Mouse (Mus musculus): ENCODE measurements around the gene Rrp7a. TPM values are rescaled to one million over a fixed set of nuclear protein-coding genes. Genes with fewer than 3 reads are reported as not detected.

Rrp7a gene
- polyA plus RNA-seq (2017; shearing (Covaris generic)): 103 TPM

GRCm38 (mm10) chr15:83122566-83123145 is at the start of gene Rrp7a:
TSS of gene Rrp7a (minus strand) at chr15:83122801.

DNA sequence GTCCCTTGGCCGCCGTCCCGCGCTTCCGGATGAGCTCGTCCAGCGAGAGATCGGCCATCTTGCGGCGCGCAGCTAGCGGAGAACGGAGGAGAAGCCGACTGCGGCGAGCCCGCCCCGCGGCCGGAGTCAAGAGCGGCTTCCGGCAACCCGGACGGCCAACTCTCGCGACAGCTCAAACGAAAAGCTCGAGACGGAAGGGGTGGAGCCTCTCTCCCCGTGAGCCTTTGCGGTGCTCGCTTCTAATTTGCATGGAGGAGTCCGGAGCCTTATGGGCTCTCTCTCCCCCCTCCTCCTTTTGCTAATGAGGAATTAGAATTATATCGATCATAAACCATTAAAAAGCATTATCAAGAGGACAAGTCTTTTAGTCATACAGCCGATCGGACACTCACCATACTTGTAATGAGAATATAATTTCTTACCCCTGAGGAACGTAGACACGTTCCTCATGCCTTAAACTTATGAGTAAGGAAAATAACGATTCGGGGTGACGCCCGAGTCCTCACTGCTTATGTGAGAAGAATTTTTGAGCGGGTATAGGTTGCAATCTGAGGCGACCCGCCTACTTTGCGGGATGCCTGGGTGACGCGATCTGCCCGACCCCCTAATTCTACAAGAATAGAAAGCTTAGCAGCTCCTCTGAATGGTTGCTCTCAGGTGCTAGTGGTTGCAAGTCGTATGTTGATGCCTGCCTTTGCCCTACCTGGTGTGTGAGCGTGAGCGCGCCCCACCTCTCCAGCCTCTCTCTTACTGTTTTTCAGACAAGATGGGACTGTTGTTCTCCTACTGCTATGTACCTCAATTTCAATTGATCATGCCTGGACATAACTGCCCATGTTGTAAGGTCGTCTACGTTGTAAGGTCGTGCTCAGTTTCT is 26.8 kb upstream of the Rrp7a start, which contains the start of gene Poldip3:
TSS of gene Poldip3 (minus strand) at position 189 of the 877 bp plus-strand sequence.

GRCm38 (mm10) chr15:83089429-83089605 is 33.3 kb downstream of the Rrp7a start, which contains the start of gene Serhl:
TSS of gene Serhl (plus strand) at chr15:83089506.

Other genes starting within 250 kb of the Rrp7a start
- gene Tcf20, start 134.9 kb downstream of the Rrp7a start, polyA plus RNA-seq (2017; shearing (Covaris generic)): 6.8 TPM
- 1.6 TPM for gene Nfam1, start 89.5 kb downstream of the Rrp7a start, polyA plus RNA-seq (2017; shearing (Covaris generic))
- 86.8 TPM for gene Serhl, start 33.3 kb downstream of the Rrp7a start, polyA plus RNA-seq (2017; shearing (Covaris generic))
- gene Poldip3, start 26.6 kb upstream of the Rrp7a start, polyA plus RNA-seq (2017; shearing (Covaris generic)): 169 TPM
- gene Cyb5r3, start 49.8 kb upstream of the Rrp7a start, polyA plus RNA-seq (2017; shearing (Covaris generic)): 115 TPM
- not detected for gene A4galt, start 129.0 kb upstream of the Rrp7a start, polyA plus RNA-seq (2017; shearing (Covaris generic))
- gene Arfgap3, start 227.4 kb upstream of the Rrp7a start, polyA plus RNA-seq (2017; shearing (Covaris generic)): 15.5 TPM